Mouse (Mus musculus) lung, adult 2 months (tissue): Measurements from ENCODE around the gene Mt1. TPM values are rescaled to one million over a fixed set of nuclear protein-coding genes. Genes with fewer than 3 reads are reported as not detected.
A peak's percentile ranks its signal among the peaks of the same experiment; 100 is the strongest.

Experiments used
- DNase-seq: peaks from one replicate; pipeline ENCODE4 v3.0.0; 2022
- H3K4me1 ChIP-seq: fragments of 200-500 bp; 2 replicates; pipeline ENCODE4 v1.6.1; 2011; ENCODE audit warnings: low read length; ENCODE audit not compliant: control insufficient read depth, insufficient read depth
- H3K4me3 ChIP-seq: fragments of 200-500 bp; replicated peaks from 2 replicates; pipeline ENCODE3; 2011; ENCODE audit warnings: low read depth, mild to moderate bottlenecking, control low read depth, low read length; ENCODE audit errors: extremely low read depth
- CTCF ChIP-seq: fragments of 200-500 bp; IDR thresholded peaks from 2 replicates; pipeline ENCODE4 v1.5.1; 2011; ENCODE audit warnings: mild to moderate bottlenecking, low read length, control low read depth; ENCODE audit not compliant: insufficient read depth
- POLR2A ChIP-seq: fragments of 200-500 bp; IDR thresholded peaks from 2 replicates; pipeline ENCODE4 v1.6.1; 2011; ENCODE audit warnings: low read depth, mild to moderate bottlenecking, control low read depth, low read length, borderline replicate concordance; ENCODE audit errors: extremely low read depth
- WGBS: fragments of 180-500 bp; shearing (Covaris S2); methylation state at CpG from one replicate; pipeline ENCODE4 v1.1.7; 2018; 5-methylcytosine and 5-hydroxymethylcytosine counted together
- polyA plus RNA-seq: library from polyadenylated mRNA; depleted of rRNA; stranded (reverse); fragments of >200 nt; gene quantifications from 2 replicates; pipeline ENCODE4 v1.2.3, GENCODE M21; 2012

The Mt1 gene
- polyA plus RNA-seq, 1 experiment: 417 TPM

DNA sequence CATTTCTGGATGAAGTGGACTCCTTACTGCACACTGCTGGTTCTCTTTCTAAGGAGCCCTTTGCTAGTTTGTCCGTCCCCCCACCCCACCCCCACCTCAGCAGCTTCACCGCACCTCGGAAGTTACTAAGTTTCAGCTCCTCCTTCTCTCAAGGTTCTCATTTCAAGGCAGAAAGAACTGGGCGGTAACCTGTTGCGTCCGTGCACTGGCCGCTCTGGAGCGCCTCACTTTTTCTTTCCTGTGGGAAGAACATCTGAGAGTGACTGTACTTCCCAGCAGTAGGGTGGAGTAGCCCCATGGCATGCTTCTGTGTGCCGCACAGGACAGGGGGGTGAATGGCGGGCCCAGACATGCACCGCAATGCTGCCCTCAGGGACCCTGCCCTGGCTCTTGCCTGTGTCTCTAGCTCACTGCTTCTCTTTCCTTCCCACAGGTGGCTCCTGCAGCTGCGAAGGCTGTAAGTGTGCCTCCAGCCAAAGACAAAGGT is 5.5 kb downstream of the Mt1 start:
- WGBS: 38% methylated on average over 12 of the region's 12 CpGs
- DNase-seq: no peak
- H3K4me3 ChIP-seq: no peak overlapping the region
- TF ChIP-seq CTCF: no peak
- no peak for TF ChIP-seq POLR2A
- H3K4me1 ChIP-seq: peaks cover 10% of the 10 kb centered on the region

DNA sequence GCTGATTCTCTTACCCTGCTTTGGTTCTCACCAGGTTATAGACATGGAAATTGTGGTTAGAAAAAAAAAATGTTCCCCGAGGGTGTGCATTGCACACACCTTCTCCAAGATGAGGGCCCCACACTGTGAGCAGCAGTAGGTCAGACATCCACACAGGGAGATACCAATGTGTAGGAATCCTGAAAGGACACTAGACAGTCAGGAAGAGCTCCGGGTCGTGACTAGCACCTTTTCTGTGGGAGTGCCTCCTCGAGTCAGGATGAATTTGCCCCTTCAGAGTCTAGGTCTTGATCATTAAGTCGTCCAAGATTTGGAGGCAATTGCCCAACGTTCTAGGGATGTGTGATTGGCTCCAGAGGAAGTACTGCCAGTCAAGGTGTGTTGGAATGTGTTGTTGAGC is 6.9 kb downstream of the Mt1 start:
- no peak for DNase-seq
- 59% methylated on average over 6 of the region's 6 CpGs for WGBS
- no peak overlapping the region for H3K4me3 ChIP-seq
- no peak for TF ChIP-seq CTCF
- no peak for TF ChIP-seq POLR2A
- peaks cover 4% of the 10 kb centered on the region for H3K4me1 ChIP-seq

DNA sequence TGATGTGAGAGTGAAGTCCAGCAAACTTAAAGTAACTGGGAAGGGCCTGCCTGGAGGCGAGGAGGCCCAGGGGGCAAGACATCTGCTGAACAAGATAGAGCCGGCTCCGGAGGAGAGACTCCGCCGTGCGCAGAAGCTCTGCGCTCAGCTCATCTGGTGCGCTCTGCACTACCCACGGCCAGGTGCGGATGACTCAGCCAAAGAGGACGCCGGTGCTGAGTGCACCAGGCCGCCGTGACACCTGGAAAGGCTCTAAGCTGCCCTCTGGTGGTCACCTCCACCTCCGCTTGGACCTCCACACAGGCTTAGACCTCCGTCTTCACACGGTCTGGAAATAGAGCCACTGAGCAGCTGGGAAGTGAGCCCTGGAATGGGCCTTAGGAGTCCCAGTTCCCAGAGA is 7.7 kb downstream of the Mt1 start:
- no peak overlapping the region for H3K4me3 ChIP-seq
- 7% methylated on average over 17 of the region's 17 CpGs for WGBS
- no peak for TF ChIP-seq POLR2A
- peak; percentile 67 for TF ChIP-seq CTCF
- peaks cover 4% of the 10 kb centered on the region for H3K4me1 ChIP-seq
- DNase-seq: peak; percentile 82

DNA sequence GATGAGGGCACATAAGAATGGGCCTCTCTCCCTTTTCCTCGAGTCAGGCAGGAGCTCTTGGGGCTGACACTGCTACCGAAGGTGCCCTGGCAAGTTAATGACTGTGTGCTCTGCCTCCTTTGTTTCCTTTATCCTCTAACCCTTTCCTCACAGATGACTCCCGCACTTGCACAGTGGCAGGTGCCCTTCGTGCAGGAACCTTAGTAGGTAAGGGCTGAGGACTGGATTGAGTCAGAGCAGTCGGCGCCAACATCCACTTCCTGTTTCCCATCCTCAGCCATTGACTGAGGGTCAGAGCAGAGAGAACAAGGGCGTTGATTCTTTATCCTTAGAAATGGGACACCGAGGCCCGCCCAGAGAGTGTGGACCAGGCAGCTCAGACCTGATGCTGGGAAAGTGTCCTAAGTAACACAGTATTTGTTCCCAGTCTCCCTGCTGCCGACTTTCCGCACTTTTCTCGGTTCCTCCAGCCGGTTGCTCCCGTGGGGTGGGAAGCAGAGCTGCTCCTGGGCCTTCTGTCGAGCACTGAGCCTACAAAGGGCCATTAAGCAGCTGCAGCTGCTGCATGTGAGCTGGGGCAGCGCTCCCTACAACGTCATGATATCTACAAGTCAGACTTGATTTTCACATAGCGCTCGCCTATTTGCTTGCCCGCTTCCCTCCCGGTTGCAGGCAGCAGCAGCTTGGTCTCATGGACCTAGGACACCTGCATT is 8.6 kb downstream of the Mt1 start:
- DNase-seq: no peak
- no peak for TF ChIP-seq POLR2A
- no peak for TF ChIP-seq CTCF
- H3K4me3 ChIP-seq: no peak overlapping the region

DNA sequence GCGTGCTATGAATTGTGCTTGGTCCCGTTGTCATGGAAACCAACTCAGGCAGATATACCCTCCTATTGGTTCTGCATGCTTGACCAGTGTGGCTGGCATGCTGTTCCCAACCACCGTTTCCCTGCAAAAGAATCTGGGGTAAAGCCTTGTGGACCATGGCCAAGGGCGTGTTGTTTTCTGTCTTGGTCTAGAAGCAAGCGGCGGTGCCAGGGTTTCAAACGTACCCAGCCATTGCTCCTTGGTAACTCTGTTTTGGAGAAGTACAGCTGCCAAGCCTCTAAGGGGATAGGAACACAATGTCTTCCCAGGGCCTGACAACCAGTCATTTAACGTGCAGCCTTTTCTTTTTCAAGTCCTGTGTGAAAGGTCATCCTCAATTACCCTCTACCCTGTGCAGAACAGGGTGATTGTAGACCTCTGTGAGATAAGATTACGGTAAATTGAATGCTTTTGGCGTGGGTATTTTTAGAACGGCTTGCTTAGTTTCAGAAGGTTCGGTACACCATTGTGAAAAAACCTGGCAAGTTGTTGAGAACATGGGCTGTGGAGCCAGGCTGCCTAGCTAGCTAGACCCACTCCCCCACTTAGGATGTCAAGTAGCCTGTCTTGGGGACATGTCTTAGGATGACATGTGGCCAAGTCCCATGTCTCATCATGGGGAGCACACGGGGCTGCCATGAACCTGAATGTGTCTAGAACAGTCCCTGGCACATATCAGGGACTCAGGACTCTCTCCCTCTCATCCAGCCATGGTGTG is 10.6 kb downstream of the Mt1 start:
- WGBS: 61% methylated on average over 13 of the region's 13 CpGs
- no peak overlapping the region for H3K4me3 ChIP-seq
- no peak for TF ChIP-seq POLR2A
- H3K4me1 ChIP-seq: peaks cover 8% of the 10 kb centered on the region
- DNase-seq: no peak

More for the DNA sequence above, 8.6 kb downstream of the Mt1 start:
- 50% methylated on average over 21 of the region's 21 CpGs for WGBS
- peaks cover 4% of the 10 kb centered on the region for H3K4me1 ChIP-seq

DNA sequence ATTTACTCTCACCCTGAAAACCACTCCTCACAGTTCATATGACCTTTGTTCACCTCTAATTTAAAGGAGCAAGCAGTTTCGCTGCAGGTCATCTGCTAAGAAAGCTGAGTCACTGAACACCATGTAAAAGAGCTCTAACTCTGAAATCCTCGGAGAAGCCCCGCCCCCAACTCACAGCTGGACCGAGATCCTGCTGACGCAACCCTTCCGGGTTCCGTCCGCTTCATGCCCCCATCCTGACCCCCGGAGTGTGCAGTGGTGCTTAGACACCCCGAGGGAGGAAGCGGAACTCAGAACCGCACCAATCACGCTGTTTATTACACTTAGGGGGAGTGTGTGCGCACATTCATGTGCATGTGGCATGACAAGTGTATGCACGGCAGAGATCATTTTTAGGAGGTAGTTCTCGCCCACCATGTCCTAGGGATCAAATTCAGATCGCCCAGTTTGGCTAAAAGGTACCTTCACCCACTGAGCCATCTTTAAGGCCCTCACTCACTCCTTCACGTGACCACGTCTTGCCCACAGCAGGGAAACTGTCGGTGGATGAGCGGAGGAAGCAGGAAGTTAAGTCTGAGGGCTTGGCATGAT is 12.3 kb downstream of the Mt1 start:
- peaks cover 8% of the 10 kb centered on the region for H3K4me1 ChIP-seq
- peak overlapping the region; percentile 11 for H3K4me3 ChIP-seq
- peak; percentile 62 for DNase-seq
- no peak for TF ChIP-seq CTCF
- no peak for TF ChIP-seq POLR2A
- 17% methylated on average over 21 of the region's 21 CpGs for WGBS

DNA sequence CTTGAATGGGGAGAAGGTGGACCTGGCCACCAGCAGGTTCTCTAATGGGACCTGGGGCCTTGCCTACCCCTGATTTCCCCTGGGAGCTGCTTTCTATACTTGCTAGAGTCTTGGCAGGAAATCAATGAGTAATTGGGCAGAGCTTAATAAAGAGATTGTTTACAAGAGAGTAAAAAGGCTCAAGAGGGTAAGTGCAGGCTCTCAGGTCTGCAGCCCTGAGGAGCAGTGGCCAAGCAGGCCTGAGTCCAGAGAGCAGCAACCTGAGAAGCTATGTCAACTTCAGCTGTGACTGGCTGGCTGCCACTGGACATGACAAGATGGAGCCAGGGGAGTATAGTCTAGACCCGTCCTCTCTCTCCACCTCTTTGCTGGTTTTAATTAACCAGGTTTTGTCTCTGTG is 14.0 kb downstream of the Mt1 start:
- Histone ChIP-seq H3K4me1 (peaks cover 4% of the 10 kb centered on the region), H3K4me3 (no peak overlapping the region)
- no peak for DNase-seq
- 70% methylated on average over 1 of the region's 1 CpGs for WGBS
- TF ChIP-seq POLR2A: no peak
- no peak for TF ChIP-seq CTCF

DNA sequence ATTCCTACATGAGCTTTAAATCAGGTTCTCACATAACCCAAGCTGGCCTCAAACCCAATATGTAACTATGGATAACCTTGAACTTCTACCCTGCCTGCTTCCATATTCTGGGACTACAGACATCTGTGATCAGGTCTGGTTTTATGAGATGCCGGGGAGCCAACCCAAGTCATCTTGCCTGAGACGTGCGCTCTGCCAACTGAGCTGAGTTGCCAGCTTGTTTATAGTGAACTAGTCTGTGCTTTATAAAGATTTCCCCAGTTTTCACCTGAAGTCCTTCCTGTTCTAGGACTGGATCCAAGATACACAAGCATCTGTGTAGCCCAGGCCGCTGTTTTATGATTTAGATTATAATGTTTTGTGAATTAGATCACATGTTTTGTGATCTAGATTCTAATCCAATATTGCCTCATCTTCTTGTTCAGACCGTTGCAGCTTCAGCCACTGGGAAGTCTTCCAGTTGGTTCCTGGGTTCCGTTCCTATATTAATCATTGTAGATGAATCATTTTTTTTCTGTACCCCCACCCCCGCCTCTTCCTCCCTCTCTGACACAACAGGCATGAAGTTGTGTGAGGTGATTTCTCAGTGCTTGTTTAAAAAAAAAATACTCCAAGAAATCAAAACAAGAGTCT is 15.8 kb downstream of the Mt1 start:
- no peak overlapping the region for H3K4me3 ChIP-seq
- 47% methylated on average over 7 of the region's 7 CpGs for WGBS
- peaks cover 6% of the 10 kb centered on the region for H3K4me1 ChIP-seq
- no peak for DNase-seq
- TF ChIP-seq POLR2A (no peak), CTCF (no peak)

DNA sequence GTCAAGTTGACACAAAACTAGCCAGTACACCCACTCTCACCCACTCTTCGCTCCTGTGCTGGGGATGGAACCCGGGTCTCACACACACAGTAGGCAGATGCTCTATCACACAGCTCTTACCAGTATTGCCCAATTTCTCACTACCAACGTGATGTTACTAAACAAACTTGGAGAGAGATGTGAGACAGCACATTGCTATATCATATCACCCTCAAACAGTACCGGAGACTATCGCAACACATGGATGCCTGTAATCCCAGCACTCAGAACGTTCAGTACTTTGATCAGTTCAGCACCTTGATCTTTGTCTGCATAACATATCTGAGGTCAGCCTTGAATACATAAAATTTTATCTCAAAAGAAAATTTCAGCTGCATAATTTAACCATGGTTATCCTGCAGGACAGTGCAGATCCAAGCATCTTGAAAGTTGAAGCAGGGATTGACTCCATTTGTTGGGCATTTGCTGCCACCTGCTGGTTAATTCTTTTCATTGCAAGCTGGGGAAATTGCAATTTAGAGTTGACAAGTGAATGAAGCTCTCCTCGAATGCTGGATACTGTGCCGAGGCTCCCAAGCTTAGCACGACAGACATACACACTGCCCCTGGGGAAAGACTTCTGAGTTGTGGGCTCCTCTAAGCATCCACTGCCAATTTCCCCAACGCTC is 20.5 kb downstream of the Mt1 start:
- DNase-seq: peak; percentile 49
- 43% methylated on average over 10 of the region's 10 CpGs for WGBS
- no peak overlapping the region for H3K4me3 ChIP-seq
- TF ChIP-seq POLR2A: no peak
- peak; percentile 51 for TF ChIP-seq CTCF
- H3K4me1 ChIP-seq: peaks cover 2% of the 10 kb centered on the region; the same call in 1 of the 2 replicates
